Mouse (Mus musculus): Measurements from ENCODE around the gene Tom1l2. TPM values are rescaled to one million over a fixed set of nuclear protein-coding genes. Genes with fewer than 3 reads are reported as not detected.

The Tom1l2 gene
- total RNA-seq, 2 experiments from 2014 or later = 3.9 to 19.0 TPM

- ATAC-seq (replicated peaks; ENCODE audit: low FRiP score, low TSS enrichment, poor library complexity, severe bottlenecking) = no peak
Observed at GRCm38 (mm10) chr11:60190055-60190641, 162.6 kb downstream of the Tom1l2 start.

DNA sequence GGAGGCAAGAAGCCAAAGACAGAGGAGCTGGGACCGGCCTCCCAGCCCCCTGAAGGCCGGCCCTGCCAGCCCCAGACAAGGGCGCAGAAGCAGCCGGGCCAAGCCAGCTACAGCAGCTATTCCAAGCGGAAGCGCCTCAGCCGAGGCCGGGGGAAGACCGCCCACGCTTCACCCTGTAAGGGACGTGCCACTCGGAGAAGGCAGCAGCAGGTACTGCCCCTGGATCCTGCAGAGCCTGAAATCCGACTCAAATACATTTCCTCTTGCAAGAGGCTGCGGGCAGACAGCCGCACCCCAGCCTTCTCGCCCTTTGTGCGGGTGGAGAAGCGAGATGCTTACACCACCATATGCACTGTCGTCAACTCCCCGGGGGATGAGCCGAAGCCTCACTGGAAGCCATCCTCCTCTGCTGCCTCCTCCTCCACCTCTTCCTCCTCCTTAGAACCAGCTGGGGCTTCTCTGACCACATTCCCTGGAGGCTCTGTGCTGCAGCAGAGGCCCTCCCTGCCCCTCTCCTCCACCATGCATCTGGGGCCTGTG, 163.1 kb downstream of the Tom1l2 start:
- ATAC-seq (replicated peaks; ENCODE audit: low FRiP score, low TSS enrichment, poor library complexity, severe bottlenecking) = no peak

DNA sequence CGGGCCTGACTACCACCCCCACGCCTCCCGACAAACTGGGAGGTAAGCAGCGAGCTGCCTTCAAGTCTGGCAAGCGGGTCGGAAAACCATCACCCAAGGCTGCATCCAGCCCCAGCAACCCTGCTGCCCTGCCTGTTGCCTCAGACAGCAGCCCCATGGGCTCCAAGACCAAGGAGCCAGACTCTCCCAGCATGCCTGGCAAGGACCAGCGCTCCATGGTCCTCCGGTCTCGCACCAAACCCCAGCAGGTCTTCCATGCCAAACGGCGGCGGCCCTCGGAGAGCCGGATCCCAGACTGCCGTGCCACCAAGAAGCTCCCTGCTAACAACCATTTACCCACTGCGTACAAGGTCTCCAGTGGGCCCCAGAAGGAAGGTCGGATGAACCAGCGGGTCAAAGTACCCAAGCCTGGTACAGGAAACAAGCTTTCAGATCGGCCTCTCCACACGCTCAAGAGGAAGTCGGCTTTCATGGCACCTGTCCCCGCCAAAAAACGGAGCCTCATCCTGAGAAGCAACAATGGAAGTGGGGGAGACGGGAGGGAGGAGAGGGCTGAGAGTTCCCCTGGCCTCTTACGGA, 164.3 kb downstream of the Tom1l2 start:
- no peak for ATAC-seq (replicated peaks; ENCODE audit: low FRiP score, low TSS enrichment, poor library complexity, severe bottlenecking)

GRCm38 (mm10) chr11:60187070-60187469, 165.6 kb downstream of the Tom1l2 start:
- no peak for ATAC-seq (replicated peaks; ENCODE audit: low FRiP score, low TSS enrichment, poor library complexity, severe bottlenecking)

- ATAC-seq (replicated peaks; ENCODE audit: low FRiP score, low TSS enrichment, poor library complexity, severe bottlenecking) = peak; percentile 43; the same call in 1 of the 2 replicates
Observed at GRCm38 (mm10) chr11:60185396-60186231, 167.1 kb downstream of the Tom1l2 start.

- ATAC-seq (replicated peaks; ENCODE audit: low FRiP score, low TSS enrichment, poor library complexity, severe bottlenecking) = peak; percentile 32; the same call in 1 of the 2 replicates
Observed at GRCm38 (mm10) chr11:60184346-60185325, 168.1 kb downstream of the Tom1l2 start.

DNA sequence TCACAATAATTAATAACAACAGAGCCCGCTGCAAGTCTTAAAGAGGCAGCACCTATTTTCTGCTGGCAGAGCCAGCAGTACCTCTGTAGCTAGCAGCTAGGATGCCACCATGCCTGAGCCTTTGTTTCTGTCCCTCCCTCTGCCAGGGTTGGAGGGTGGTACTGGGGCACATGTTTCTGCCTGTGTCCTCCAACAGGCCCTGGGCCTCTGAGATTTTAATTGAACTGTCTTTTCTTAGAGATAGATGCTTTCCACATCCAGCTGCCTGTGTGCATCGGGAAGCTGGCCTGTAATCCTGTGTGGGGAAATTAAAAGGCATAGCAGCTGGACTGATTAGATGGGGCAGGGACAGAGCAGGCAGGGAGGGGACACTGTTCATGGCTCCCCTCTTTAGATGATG, 170.0 kb downstream of the Tom1l2 start:
- no peak for ATAC-seq (replicated peaks; ENCODE audit: low FRiP score, low TSS enrichment, poor library complexity, severe bottlenecking)

GRCm38 (mm10) chr11:60182116-60182670, 170.5 kb downstream of the Tom1l2 start:
- no peak for ATAC-seq (replicated peaks; ENCODE audit: low FRiP score, low TSS enrichment, poor library complexity, severe bottlenecking)

DNA sequence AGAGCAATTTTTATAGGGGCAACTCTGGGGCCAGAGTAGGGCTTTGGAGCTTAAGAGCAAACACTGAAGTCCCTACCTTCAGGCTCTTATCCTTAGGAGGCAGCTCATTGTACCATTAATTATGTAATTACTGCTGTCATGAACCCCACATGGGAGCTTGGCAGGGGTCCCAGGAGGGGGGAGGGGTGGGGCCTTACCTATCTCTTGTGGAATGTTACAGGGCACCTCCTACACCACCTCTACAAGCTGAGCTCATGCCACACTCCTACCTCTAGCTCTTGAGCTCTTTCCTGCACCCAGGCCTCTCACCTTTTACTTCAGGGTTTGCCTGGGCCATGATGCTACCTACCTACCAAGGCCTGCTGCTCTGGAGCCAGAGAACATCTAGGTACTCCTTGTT, 174.2 kb downstream of the Tom1l2 start:
- no peak for ATAC-seq (replicated peaks; ENCODE audit: low FRiP score, low TSS enrichment, poor library complexity, severe bottlenecking)

- ATAC-seq (replicated peaks; ENCODE audit: low FRiP score, low TSS enrichment, poor library complexity, severe bottlenecking) = no peak
Observed at GRCm38 (mm10) chr11:60178005-60178404, 174.7 kb downstream of the Tom1l2 start.

DNA sequence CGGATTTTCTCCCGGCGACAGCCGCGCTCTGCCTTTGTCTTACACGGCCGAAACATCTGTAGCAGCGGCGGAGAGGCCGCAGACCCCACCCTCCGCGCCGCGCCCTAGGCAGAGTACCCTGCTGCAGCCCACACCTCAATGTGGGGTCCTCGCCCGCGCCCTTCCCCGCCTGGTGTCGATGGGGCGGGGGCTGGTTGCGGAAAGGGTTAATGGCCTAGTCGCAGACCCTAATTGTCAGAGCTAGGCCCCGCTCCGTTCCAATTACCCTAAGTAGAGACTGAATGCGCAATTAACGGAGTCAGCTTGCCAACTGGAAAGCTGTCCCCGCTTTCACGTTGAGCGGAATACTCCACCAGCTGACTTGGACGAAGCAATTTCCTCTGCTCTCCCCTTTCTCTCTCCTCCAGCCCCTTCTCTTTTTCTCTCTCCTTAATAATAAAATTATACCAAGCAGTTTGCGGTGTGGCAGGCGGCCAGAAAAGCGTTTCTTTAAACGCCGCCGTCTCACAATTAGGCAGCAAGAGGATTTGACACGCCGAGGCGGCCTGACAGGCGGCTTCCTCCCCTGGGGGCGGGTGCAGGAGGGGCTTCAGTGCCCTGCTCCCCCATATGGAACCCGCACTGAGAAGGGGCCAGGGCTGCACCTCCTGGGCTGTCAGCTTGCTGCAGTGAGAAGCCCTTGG, 175.6 kb downstream of the Tom1l2 start:
- ATAC-seq (replicated peaks; ENCODE audit: low FRiP score, low TSS enrichment, poor library complexity, severe bottlenecking) = 0 out of 2 replicates have a peak, but pooled peaks have one; percentile 7

Other genes starting within 250 kb of the Tom1l2 start
- gene Rai1, start 247.9 kb downstream of the Tom1l2 start, total RNA-seq (2014; fragmentation: Nextera tagmentation) = 55.9 and 58.6 TPM in 2 replicates
- gene Rai1, start 247.9 kb downstream of the Tom1l2 start, total RNA-seq (2017) = 5.9 and 8.3 TPM in 2 replicates
- gene Srebf1, start 130.3 kb downstream of the Tom1l2 start, total RNA-seq (2014; fragmentation: Nextera tagmentation) = 73.1 and 92.3 TPM in 2 replicates
- gene Srebf1, start 130.3 kb downstream of the Tom1l2 start, total RNA-seq (2017) = 32.3 and 80.9 TPM in 2 replicates
- 0.68 TPM in 1 of 2 replicates, not detected in the other for gene Drc3, start 424 bp upstream of the Tom1l2 start, total RNA-seq (2014; fragmentation: Nextera tagmentation)
- gene Drc3, start 424 bp upstream of the Tom1l2 start, total RNA-seq (2017) = 0.19 and 0.66 TPM in 2 replicates
- gene Gid4, start 64.2 kb upstream of the Tom1l2 start, total RNA-seq (2014; fragmentation: Nextera tagmentation) = 27.4 and 33.5 TPM in 2 replicates
- gene Gid4, start 64.2 kb upstream of the Tom1l2 start, total RNA-seq (2017) = 32.4 and 33.0 TPM in 2 replicates
- 39.2 and 53.4 TPM in 2 replicates for gene Atpaf2, start 65.6 kb upstream of the Tom1l2 start, total RNA-seq (2014; fragmentation: Nextera tagmentation)
- 64.5 and 114 TPM in 2 replicates for gene Atpaf2, start 65.6 kb upstream of the Tom1l2 start, total RNA-seq (2017)
- gene Drg2, start 101.7 kb upstream of the Tom1l2 start, total RNA-seq (2014; fragmentation: Nextera tagmentation) = 50.2 and 65.2 TPM in 2 replicates
- gene Drg2, start 101.7 kb upstream of the Tom1l2 start, total RNA-seq (2017) = 91.0 and 109 TPM in 2 replicates
- 0.17 TPM in 1 of 2 replicates, not detected in the other for gene Myo15, start 116.4 kb upstream of the Tom1l2 start, total RNA-seq (2014; fragmentation: Nextera tagmentation)
- 0.19 TPM in 1 of 2 replicates, not detected in the other for gene Myo15, start 116.4 kb upstream of the Tom1l2 start, total RNA-seq (2017)
- gene Alkbh5, start 183.5 kb upstream of the Tom1l2 start, total RNA-seq (2014; fragmentation: Nextera tagmentation) = 33.5 and 37.7 TPM in 2 replicates
- 25.4 and 28.1 TPM in 2 replicates for gene Alkbh5, start 183.5 kb upstream of the Tom1l2 start, total RNA-seq (2017)

Data from megakaryocyte-erythroid progenitor cell, adult 5-6 weeks (primary cell).